Mouse (Mus musculus) bone marrow macrophage, adult 2 months (primary cell): ENCODE measurements around the gene Kbtbd12. TPM values are rescaled to one million over a fixed set of nuclear protein-coding genes. Genes with fewer than 3 reads are reported as not detected.

Experiments
- H3K27ac ChIP-seq: 2 replicates; pipeline ENCODE4 v1.5.1; 2012; ENCODE audit warnings: low read depth, low read length; ENCODE audit not compliant: insufficient read depth
- H3K4me1 ChIP-seq: 2 replicates; pipeline ENCODE4 v1.6.1; 2012; ENCODE audit warnings: low read length; ENCODE audit not compliant: control insufficient read depth, insufficient read depth
- H3K4me3 ChIP-seq: 2 replicates; pipeline ENCODE4 v1.5.1; 2012; ENCODE audit warnings: mild to moderate bottlenecking, low read length, moderate library complexity; ENCODE audit not compliant: insufficient read depth
- CTCF ChIP-seq: IDR thresholded peaks from 2 replicates; pipeline ENCODE4 v1.5.1; 2012; ENCODE audit warnings: low read depth, mild to moderate bottlenecking, low read length, moderate library complexity
- POLR2A ChIP-seq: IDR thresholded peaks from 2 replicates; pipeline ENCODE4 v1.6.1; 2012; ENCODE audit warnings: mild to moderate bottlenecking, low read depth, low read length, borderline replicate concordance
- polyA plus RNA-seq: library from polyadenylated mRNA; stranded (reverse); fragments of >200 nt; gene quantifications from 2 replicates; pipeline ENCODE4 v1.2.4, GENCODE M21; 2012; ENCODE audit not compliant: missing spikeins, insufficient read depth, insufficient read length

The Kbtbd12 gene
- polyA plus RNA-seq, 1 experiment: not detected

DNA sequence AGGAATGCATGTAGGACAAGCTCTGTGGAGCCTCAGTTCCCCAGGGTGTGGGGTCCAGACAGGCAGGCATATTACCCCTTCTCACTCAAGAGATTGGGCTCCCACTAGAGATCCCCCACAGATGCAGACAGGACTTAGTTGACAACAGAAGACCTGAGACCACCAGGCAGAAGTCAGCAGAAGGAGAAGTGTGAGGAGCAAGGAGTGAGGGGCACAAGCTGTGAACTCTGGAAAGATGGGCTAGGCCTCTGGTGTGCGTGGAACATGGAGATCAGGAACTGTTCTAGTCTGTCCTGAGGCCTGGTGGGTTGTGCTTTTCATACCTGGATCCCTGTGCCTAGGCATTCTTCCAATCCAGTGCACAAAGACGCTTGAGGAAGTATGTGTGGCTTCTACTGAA is 87.8 kb downstream of the Kbtbd12 start:
- no peak overlapping the region for H3K4me3 ChIP-seq
- TF ChIP-seq POLR2A: no peak
- no peak for TF ChIP-seq CTCF
- H3K4me1 ChIP-seq: no peaks in the 10 kb centered on the region
- H3K27ac ChIP-seq: no peak overlapping the region

DNA sequence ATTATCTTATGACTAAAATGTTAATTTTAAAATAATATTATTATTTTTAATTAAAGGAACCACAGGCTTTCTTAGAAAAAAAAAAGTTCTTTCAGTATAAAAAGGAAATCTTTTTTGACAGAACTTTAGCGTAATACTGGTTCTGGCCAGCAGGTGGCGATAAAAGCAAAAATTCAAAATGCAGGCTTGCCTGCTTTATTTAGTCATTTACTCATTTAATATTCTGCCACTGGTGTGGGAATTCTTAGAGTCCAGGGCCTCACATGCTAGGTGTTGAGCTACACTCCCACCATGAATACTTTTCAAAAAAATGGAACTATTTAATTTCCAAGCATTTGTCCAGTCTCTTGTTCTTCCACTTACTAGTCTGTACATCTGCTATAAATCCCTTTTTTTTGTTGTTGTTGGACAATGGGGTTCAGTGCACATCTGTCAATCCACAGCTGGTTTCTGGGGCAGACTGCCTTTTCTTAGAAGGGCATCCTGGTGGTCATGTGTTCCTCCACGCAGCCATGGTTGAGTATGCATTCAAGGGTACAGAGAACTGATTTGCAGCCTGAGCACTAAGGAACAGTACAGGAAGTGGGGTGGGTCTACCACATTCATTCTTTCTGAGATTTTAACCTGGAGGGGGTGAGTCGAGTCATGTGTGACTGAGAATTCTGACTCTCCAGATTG is 88.5 kb downstream of the Kbtbd12 start:
- TF ChIP-seq CTCF (no peak), POLR2A (no peak)
- Histone ChIP-seq H3K27ac (no peak overlapping the region), H3K4me3 (no peak overlapping the region), H3K4me1 (no peaks in the 10 kb centered on the region)

DNA sequence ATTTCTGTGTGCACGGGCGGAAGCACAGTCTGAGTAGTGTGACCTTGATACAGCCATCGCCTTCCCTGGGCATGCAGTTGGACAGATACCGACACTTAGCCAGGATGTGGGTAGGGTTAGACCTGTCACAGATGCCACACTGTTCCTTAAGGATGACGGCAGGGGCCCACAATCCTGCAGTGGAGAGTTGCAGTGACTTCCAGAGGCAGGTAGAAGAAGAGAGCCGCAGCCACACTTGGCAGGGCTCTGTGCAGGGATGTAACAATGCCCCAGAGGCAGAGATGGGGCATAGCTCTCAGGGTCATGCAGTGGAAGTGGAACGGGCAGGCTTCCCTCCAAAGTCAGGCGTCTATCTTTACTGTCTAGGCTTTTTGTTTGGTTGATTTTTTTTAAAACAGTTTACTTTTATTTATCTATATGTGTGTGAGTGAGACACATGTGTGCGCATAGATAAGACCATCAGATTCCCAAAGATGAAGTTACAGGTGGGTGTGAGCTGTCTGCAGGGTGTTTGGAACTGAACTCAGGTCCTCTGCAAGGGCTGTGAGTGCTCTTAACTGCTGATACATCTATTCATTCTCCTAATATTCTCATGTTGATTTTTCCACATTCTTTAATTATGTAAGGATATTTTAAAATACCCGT is 89.2 kb downstream of the Kbtbd12 start:
- H3K27ac ChIP-seq: no peak overlapping the region
- H3K4me1 ChIP-seq: no peaks in the 10 kb centered on the region
- no peak overlapping the region for H3K4me3 ChIP-seq
- no peak for TF ChIP-seq CTCF
- no peak for TF ChIP-seq POLR2A

DNA sequence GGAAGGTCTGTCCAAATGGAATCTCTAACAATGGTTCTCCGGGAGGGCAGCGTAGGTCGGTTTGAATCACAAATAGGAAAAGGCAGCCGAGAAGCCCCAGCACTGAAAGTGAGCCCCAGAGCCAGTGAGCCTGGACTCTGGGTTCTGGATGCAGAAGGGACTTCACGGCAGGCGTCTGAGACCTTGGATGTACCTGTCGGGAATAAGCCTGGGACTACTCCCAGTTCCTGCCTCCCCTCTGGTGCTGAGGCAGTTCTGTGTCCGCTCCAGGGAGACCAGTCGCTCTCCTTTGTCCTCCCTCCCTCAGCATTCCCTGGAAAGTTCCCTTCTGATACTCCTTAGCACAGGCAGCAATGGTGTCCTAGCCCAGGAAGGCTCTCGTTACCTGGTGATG is 92.4 kb downstream of the Kbtbd12 start:
- TF ChIP-seq CTCF: no peak
- no peak for TF ChIP-seq POLR2A
- Histone ChIP-seq H3K4me1 (no peaks in the 10 kb centered on the region), H3K4me3 (no peak overlapping the region), H3K27ac (no peak overlapping the region)

DNA sequence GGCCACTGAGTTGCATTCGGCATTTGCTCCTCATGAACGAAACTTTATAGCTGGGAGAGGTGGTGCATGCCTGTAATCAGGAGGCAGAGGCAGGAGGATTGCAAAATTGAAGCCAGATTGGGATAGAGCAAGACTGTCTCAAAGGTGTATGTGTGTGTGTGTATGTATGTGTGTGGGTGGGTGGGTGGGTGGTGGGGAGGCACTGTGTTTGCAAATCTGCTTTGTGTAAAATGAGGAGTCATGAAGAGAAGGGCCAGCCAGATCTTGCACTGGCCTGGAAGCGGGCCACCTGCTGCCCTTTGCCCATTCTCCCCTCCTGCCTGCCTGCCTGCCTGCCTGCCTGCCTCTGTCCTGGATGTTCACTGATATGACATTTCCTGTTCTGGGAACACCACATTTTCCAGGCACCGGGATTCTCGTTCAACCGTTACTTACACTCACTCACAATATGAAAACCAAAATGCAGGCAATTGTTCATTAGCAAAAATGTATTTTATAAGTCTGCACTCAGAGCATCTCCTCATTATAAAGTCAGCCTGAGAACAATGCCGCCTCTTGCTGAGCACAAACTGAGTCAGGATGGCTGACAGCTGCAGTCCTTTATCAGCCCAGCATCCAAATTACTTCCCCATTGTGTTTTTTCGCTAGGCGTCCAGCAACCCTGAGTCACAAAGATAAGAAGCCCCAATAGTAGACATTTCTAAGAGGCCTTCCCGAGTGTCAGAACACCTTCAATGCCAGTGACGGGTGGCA is 92.9 kb downstream of the Kbtbd12 start:
- H3K27ac ChIP-seq: no peak overlapping the region
- no peak overlapping the region for H3K4me3 ChIP-seq
- no peaks in the 10 kb centered on the region for H3K4me1 ChIP-seq
- no peak for TF ChIP-seq CTCF

DNA sequence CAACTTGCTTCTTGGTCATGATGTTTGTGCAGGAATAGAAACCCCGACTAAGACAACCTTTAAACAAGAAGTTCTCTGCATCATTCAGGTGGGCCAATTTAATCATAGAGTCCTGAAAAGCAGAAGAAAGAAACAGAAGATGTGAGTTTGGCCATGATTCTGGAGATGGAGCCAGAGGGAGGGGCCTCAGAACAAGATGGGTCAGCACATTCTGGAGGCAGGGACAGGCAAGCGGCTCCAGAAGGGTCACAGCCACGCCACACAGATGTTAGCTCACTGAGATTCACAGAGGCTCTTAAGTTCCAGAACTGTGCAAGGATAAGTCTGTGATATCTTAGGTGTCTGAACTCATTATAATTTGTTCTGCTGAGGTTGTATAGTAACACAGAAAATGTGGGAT is 93.5 kb downstream of the Kbtbd12 start:
- Histone ChIP-seq H3K4me3 (no peak overlapping the region), H3K27ac (no peak overlapping the region), H3K4me1 (no peaks in the 10 kb centered on the region)
- no peak for TF ChIP-seq POLR2A
- no peak for TF ChIP-seq CTCF

DNA sequence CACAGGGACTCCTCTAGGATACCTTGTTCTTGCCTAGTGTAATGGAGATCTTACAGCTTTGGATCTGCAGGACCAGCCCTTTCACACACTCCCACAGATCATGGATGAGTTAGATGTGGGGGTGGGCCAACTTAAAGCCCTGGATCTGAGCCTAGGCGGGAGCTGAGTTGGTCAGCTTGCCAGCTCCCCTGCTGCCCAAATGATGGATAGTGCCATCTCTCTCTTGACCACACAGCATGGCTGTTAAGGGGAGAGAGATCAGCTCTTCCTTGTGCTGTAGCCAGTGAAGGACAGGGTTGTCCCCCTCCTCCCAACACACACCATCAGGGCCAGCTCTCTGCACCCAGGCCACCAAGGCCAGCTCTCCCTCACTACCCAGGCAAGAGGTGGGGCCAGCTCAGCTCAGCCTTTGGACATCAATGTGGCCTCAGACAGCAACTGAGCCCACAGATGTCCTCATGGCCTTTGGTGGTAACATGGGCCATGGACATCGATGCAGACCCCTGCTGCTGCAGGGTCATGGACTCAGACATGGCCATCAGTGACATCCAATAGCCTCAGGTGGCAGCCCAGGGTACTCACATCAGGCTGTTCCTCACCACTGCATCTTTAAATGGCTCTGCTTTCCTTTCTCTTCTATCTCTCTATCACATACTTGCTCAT is 97.5 kb downstream of the Kbtbd12 start:
- no peak overlapping the region for H3K27ac ChIP-seq
- no peaks in the 10 kb centered on the region for H3K4me1 ChIP-seq
- H3K4me3 ChIP-seq: no peak overlapping the region
- TF ChIP-seq POLR2A: no peak
- TF ChIP-seq CTCF: no peak

DNA sequence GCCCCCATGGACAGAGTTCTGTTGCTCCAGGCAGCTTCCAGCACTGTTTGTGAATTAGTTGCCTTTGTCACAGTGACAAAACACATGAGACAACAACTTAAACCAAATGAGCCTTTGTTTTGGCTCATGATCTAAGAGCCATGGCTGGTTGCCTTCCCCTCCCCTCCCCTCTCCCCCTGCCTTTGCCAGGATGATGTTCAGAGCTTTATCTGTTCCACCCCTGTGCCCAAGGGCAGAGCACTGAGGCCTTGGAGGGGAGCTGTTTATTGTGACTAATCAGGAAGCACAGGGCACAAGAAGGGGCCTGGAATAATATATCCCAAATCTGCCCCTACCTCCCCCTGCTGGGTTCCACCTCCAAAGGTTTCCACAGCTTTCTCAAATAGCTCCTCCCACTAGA is 107.4 kb downstream of the Kbtbd12 start:
- no peaks in the 10 kb centered on the region for H3K4me1 ChIP-seq
- H3K4me3 ChIP-seq: no peak overlapping the region
- H3K27ac ChIP-seq: no peak overlapping the region
- TF ChIP-seq POLR2A: no peak
- no peak for TF ChIP-seq CTCF

DNA sequence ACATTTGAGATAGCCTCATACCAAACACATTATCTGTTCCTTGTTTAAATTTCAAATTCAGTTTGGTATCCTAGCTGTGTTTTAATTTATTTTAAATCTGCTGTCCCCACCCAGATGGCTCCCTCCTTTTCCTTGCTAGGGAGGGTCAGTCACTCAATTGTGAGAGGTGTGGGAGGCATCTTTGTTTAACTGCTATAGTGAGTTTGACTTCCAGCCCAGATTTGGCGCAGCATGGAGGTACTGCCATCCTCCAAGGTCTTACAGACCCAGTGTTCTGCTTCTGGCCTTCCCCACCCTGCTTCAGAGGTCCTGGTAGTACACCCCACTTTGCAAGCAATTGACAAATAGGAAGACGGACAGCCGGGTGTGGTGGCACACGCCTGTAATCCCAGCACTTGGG is 113.7 kb downstream of the Kbtbd12 start:
- Histone ChIP-seq H3K4me3 (no peak overlapping the region), H3K4me1 (peaks cover 7% of the 10 kb centered on the region), H3K27ac (no peak overlapping the region)
- TF ChIP-seq POLR2A (no peak), CTCF (no peak)

DNA sequence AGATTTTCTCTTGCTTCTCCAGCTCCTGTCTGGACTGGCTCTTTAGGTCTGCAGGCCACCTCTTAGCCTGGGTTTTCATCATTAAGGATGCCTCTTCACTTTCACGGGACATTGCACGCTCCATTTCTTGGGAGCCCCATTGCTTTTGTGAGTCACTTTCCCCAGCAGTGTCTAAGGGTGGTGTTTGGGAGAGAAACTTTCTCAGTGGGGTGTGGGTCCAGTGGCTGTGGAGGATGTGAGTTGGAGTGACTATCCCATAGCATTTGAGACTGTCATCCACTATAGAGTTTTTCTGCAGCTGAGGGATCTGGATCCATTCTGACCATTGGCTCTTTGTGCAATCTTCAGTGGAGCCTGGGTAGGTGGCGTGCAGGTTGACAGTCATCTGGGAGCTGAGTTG is 114.3 kb downstream of the Kbtbd12 start:
- Histone ChIP-seq H3K4me3 (no peak overlapping the region), H3K27ac (no peak overlapping the region), H3K4me1 (peaks cover 7% of the 10 kb centered on the region)
- TF ChIP-seq POLR2A (no peak), CTCF (no peak)
